Mouse (Mus musculus) brain, embryonic 18.5 days (tissue): Measurements from ENCODE around the gene Med24.
"Not testable (repeated sequence)": the region's sequence is repeated elsewhere in the genome, so short reads cannot be mapped to it uniquely, and the experiment has no call there.

Experiments
- DNase-seq: peaks from one replicate; pipeline ENCODE4 v3.0.0-alpha.2; 2012; ENCODE audit warnings: low read depth, low spot score

The Med24 gene

DNA sequence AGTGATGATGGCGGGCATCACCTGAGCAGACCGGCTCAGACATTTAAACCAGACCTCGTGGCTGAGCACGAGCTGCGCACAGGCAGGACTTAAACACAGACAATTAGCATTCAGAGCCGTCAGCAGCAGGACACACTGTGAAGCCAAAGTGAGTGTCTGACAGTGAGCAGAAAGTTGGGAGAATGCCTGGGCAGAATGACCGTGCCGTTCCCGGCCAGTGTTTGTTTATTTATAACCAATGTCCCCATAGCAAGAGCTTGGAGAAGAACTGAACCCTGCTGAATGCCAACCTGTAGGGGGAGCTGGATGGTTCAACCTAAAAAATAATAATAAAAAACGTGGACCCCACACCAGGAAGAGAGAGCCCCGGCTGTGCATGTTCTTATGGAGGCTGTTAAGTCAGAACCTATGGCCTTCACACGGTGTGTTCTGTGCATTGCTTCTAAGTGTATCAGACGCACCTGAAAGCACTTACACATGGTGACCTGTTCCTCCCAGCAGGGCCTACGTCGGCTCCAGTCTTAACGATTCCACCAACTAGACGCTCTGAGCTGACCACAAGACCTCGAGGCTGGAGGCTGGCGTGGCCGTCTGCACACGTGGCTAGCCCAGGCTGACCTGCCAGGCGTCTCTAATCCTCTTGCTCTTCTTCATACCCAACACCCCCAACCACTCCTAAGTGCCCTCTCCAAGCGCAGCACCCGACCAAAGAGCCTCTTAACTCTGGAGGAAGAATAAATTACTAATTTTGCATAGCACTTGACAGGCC lies 7.6 kb downstream of the Med24 start:
- DNase-seq = no peak

DNA sequence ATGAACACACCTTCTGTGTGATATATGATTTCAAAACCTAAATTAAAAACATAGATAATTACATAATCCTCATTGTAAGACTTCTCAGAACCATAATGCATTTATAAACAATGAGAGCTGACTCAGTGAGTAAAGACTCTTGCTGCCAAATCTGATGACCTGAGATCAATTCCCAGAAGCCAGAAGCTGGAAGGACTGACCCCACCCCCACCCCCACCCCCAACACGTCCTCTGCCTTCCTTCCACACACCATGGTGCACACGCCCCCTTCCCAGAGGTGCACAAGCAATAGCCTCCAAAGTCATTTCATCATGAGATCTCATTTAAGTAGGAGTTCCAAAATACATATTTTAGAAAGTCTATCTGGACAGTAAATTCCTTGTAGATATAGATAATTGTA lies 8.5 kb downstream of the Med24 start:
- no peak for DNase-seq

DNA sequence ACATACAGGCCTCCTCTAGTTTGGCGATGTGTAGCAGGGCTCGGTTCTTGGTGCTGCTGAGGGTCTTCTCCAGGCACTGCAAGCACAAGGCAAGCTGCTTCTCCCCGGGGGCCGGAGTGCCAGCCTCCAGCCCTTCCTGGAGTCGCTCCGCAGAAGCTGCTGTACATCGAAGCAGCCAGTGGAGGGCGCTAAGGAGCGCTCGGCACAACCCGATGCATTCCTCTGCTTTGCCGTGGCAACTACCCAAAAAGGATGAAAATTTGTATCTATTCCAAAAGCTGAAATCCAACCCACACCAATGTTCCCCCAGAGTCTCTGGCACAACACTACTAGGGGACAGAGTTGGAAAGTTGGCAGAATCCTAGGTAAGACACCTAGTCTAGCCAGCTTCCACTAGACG lies 11.3 kb downstream of the Med24 start:
- no peak for DNase-seq

DNA sequence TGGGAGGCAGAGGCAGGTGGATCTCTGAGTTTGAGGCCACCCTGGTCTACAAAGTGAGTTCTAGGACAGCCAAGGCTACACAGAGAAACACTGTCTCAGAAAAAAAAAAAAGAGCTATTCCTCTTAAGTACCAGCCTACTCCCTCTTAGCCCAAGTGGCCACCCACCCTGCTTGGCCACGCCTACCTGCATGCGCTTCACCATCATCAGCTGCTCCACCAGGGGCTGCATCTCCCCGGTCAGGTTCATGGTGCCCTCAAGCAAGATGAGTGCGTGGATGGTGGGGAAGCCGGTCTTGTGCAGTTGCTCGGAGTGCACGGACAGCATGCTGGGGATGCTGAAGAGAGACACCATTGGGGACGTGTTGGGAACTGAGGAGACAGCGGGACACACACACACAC lies 13.3 kb downstream of the Med24 start:
- DNase-seq = no peak

DNA sequence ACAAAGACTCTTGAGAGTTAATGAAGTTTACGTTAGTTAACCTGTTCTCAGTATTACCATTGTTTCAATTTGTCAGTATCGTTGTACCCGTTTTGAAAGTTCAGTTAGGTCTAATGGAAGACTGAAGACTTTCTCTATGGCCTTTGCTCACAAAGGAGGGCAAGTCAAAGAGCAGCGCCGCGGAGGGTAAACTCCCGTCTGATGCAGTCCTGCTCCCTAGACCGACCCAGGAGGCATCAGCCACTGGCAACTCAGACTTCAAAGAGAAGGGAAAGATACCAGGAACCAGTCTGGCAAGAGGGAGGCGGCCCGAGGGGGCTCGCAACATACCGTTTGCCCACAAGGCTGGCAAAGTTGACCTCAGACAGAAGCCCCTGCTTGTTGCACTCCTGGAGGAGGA lies 15.5 kb downstream of the Med24 start:
- DNase-seq = no peak

DNA sequence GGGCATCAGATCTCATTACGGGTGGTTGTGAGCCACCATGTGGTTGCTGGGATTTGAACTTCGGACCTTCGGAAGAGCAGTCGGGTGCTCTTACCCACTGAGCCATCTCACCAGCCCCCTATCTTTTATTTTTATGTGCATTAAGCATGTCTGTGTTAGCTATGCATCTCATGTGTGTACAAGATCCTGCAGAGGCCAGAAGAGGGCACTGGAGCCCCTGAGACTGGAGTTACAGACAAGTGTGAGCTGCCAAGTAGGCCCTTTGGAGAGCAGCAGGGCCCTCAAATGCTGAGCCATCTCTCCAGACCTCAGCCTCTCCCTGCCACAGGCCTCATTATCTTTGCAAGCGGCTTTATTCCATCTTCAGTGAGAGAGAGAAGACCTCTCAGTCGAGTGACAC lies 17.2 kb downstream of the Med24 start:
- DNase-seq = not testable (repeated sequence)

DNA sequence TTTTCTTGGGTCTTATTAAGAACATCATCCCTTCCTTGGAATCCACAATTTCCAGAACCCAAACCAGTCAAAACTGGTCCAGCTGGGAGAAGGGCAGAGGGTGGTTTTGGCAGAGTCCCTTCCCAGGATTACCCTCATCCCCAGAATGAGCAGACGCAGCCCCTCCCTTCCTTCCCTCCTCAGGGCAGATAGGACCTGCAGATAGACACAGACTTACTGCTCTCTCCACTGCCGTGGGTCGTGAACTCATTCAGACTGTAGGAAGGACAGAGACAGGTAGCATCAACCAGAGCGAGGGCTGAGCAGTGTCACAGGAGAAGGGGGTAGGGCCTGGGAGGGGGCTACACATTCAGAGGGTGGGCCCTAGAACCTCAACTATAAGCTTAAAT lies 18.2 kb downstream of the Med24 start:
- no peak for DNase-seq

DNA sequence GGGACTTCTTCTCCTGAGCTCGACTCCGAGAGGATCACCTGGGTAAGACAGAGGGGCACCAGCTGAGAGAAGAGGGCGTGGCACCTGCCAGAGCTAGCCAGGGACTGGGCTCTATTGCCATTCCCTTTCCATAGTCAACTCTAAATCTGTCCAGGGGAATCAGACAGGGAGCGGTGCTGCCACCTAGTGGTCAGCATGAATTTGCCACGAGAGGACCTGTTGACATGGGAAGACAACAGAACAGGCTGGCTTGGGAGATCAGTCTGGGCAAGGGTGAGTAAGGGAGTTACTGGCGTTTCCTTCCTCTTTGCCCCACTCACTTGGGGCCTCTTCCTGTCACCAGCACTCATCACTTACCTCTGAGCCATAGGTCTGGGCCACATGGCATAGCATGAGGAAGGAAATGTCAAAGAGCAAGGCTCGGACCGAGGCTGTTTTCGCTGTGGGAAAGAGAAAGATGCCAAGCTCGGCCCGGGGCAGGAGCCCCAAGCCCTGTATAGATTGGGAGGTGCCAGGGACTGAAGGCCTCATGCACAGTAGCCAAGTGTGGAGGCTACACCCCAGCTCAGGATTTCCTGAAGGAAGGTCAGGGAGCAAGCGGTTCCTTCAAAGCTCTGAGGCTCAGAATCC lies 18.7 kb downstream of the Med24 start:
- DNase-seq = no peak

DNA sequence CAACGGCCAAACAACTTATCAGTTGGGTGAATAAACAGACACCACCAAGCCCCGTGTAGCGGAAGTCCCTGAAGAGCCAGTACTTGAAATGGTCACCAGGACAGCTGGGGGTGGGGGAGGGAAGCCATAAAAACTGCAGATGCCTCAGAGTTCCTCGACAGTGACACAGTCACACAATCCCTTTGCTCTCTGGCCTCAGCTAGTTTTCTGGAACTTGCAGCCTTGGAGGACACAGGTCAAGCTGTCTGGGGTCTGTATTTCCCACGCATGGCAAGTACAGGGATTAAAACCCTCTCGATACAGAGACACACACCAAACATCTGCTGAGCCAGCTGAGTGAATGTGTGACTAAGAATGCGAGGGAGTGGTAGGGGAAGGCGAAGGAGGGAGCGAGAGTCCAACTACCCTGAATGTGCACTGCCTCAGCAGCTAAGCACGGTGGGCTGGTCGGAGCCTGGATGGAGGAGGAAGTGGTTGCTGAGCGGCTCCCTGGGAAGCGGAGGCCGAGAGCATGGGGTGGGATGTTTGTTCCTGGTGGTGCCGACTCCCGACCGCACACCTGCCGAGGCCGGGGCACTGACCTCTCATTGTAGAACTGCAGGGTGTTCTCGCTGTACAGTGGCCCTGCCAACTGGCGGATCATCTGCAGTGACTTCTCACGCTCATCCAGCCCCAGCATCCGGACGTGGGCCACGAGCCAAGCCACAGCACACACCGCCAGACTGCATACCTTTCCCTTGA lies 20.1 kb downstream of the Med24 start:
- no peak for DNase-seq

DNA sequence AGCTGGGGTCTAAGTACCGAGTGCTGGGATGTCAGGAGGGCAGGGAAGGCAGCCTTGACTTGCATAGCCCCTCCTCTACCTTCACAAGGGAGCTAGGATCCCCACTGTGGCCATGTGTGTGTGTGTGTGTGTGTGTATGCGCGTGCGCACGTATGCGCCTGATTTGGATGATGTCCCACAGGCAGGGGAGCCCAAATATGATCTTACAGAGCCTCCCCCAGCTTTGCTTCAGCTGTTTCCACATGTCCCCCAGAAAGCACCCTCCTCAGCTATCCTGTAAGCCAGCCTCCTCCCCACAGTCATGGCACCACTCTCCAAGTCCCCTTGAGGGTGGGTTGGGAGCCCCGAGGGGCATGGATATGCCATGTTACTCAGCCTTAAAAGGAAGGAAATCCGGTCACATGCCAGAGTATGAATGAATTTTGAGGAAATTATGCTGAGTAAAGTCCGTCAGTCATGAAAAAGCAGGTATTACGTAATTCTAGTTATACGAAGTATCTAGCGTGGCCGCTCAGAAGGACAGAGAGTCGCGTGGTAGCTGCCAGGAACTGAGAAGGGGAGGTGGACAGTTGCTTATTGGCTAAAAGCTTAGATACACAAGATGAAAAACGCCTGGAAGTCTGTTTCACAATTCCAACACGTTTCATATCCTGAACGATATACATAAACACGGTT lies 20.8 kb downstream of the Med24 start:
- DNase-seq = no peak

DNA sequence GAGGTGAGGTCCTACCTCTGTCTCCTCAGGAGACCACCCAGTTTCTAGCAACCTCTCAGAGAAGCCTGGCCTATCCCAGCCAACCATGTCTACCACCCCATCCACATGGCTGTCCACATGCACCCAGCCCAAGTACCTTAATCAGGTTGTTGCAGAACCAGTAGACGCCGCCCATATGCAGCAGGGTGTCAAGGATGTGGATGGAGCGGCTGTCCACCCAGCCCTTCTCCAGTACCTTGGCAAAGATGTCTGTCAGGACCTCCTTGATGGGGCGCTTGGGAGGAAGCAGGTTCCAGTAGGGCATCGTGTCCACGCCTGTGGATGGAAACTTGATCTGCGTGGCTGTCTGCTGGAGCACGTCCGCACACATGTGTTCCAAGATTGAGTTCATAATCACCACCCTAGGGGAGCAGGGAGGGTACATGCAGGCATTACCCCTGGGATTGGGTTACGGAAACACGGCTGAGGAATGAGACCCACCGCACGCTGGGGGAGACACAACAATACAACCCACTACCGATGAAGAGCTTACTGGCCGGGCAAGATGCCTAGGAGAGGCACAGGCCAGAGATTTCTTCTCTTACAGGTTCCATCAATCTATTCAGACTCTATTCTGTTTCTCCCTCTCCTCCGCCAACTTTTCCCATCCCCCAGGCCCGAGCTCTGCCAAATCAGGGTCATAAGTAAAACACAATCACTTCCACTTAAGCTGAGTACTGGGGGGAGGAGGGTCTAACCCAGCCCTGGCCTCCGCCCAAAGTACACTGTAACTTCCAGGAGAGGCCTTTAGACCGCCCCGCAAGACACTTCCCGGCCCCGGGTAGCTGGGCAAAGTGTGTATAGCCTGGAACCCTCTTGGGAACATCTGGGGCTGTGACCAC lies 21.6 kb downstream of the Med24 start:
- no peak for DNase-seq

DNA sequence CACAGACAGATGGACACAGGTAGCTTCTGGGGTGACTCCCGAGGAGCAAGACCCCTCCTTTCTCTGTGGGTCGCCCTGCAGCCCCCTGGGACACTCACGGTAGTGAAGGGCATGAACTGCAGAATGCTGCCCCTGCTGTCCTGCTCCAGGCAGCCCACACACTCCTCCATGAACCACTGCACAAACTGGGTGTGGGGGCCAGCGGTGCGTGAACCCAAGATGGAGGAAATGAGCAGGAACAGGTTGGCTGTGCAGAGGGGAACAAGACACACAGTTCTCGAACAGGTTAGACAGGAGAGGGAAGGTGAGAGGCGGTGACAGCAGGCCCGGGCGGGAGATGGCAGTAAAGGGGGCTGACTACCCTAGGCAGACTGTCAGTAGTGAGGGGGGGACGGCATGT lies 24.2 kb downstream of the Med24 start:
- no peak for DNase-seq

DNA sequence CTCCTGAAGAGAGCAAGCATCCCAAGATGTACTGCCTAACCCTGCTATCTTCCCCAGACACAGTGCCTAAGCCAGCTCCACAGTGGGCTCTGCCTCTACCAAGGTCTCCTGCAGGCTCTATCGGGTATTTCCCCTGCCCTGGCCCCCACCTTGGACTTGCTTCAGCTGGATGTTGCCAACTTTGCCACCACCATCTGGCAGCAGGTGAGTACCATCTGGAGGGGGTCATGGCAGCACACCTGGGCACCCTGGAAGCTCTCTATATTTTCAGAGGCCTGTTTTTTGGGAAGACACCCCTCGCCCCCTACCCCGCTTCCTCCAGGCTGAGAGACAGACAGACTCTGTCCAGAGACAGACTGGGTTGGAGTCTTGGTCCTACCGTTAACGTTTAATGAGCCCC lies 26.9 kb downstream of the Med24 start:
- no peak for DNase-seq

DNA sequence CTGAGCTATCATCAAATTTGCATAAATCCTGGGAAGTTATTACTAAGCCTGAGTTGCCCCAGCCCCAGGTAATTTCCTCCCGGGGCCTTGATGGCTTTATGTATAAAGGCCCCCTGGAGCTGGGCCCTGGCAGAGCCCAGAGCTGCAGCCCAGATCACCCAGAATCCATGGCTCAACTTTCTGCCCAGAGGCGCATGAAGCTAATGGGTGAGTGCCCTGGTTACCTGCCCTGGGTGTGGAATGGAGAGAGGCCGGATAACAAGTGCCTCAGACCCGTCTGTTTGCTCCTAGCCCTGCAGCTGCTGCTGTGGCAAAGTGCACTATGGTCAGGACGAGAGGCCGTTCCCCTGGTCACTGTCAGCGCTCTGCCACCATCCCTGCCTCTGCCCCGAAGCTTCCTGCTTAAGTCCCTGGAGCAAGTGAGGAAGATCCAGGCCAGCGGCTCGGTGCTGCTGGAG lies 28.0 kb downstream of the Med24 start, which contains the start of gene Csf3:
Gene Csf3 (plus strand): TSS at position 51 of the 458 bp plus-strand sequence.
- no peak for DNase-seq

DNA sequence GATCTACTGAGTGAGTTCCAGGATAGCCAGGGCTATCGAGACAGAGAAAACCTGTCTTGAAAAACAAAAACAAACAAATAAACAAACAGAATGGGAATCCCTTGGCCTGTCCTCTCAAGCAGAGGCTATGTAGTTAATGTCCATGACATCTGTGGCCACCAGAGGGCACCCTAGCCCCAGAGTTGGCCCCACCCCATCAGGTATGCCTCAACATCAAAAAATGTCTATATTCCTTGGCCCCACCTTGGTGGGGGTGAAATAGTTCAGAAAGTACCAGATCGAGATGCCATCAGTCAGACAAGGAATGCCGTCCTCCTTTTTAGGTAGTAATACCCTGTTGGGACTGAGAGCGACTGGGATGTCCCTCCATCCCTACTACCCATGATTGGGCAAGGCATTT lies 29.3 kb downstream of the Med24 start:
- DNase-seq = no peak

DNA sequence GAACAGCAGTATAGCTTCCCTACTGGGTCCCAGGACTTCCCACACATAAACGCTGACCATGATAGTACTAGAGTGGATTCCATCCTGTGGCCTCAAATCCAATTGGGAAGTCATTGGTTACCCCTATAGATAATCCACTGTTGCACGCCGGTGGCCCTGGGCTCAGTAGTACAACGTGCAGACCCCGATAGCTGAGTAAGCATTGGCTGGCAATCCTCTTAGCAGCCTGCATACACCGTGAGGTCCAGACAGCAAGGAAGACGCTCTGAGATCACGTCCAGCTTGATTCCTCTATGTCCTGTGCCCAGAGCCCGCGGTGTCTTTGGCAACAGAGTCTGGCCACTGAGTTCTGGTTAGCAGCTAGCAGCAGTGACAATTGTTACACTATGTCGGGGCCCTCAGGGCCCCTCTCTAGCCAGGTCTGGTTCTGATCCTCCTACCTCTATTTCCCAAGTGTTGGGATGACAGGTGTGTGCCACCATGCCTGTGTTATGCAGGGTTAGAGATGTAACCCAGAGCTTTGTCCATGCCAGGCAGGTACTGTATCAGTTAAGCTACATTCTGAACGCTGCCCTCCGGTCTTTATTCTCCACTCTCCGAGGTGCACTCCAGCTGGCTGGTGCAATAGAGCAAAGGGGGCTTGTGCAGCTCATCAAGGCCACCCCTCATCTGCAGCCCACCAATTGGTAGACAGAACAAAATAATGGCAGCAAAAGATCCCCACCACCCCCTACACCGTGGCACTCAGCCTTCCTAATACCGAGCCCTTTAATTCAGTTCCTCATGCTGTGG lies 30.2 kb downstream of the Med24 start:
- no peak for DNase-seq

DNA sequence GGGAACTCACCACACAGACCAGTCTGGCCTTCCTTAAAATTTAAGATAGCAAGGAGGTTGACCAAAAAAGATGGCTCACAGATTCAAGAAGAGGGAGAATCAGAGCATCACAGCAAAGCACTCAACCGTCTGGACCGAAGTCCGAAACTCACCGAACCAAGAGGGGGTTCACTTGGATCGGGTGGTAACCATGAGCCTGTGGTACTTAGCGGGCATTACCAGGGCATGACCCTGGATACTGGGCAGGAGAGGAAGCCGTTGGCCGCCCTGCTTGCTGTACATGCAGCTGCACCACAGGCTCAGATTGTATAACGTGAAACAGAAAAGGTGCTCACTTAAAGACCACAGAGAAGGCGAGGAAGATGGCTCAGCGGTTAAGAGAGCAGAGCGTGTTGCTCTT lies 32.0 kb downstream of the Med24 start:
- no peak for DNase-seq

DNA sequence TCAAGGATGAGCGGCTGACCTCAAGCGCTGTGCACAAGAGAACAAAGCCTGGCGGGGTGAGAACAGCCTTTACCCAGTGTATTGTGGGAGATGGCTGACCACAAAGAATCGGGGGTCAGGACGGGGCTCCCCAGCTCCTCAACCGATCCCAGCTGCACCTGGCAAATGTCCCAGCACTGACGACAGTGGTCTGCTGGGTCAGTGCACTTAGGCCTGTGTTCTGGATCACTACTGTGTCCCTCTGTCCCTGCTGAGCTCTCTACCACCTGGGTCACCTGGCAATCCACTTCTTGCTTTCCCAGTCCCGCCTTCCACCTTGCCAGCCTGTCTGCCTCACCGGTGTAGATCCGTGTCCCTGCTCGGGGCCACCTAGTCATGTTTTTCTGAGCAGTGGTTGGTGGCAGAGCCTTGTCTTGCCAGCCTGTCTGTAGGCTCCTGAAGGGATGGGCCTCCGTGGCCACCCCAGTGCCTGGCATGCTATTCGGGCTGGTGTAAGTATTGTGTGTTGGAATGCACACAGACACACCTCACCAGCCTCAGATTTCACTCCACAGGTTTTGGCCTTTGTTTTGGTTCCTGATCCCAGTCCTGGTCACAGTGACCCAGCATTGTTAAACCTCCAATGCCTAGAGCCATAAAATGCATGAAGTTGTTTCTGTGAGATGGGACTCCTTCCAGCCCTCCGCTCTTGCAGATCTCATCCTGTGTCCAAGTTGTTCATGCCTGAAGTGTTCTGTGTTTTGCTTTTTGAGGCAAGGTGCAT lies 32.6 kb downstream of the Med24 start:
- no peak for DNase-seq

DNA sequence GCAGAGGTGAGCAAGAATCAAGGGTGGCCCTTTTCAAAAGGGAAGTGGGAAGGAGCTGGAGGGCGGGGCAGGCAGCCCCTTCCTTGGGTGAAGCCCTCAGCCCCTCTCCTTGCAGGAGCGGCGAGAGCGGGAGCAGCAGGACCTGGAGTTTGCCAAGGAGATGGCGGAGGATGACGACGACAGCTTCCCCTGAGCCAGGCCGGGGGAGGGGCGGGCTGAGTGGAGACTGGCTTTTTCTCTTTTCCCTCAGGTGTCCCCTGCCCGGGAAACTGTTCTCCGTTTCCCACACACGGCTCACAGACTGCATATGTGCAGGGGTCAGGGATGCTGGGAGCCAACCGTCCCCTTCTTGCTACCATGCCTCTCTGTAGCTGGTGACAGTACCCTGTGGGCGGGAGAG lies 33.8 kb downstream of the Med24 start:
- no peak for DNase-seq

DNA sequence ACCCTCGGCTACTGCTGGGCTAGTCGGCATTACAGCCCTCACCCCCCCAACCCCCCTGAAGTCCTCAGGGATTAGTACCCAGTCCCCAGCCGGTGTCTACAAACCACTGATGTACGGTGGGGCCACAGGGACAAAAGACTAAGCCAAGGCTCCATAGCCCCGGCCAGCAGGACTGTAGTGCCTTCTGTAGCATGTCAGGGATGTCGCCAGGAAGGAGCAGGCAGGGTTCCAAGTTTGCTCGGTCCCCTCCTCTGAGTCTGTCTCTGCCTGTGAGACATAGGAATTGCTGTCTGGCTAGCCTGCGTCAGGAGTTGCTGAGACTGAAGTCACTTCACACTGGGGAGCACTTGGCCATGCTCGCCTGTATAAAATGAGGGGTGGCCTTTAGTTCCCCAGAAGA lies 34.9 kb downstream of the Med24 start:
- DNase-seq = no peak
